Mouse (Mus musculus): ENCODE measurements around the gene Slc44a1.

DNA sequence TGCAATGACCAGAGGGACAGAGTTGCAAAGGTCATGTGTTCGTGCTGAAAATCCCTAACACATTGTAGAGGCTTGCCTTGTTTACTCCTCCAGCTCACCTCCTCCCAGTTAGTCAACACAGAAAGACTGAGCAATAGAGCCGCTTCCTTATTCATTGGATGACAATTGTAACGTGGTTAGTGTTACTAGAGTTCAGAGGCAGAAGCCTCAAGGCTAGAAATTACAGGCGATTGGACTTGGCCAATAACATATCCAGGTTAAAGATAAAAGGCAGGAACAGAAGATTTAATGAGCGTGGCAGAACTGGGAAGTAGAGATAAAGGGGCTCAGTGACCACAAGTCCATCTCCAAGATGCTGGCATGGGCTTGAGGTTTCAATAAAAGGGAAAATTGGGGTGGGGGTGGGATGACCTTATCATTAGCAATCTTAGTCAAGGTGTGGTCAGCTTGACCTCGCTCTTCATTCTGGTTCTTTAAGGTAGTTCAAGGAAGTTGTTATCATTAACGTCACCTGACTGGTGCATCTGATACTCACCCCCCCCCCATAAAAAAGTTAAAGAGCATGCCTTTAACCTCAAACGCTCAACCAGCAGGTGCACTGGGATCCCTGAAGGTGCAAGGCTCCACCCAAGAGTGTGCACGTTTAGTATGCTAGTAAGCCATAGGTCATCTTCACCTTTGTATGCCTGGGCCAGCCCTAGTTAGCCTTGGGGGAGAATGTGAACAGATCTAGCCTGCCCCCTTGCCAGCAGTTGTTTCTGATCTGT lies 26.0 kb upstream of the Slc44a1 start:
- TF ChIP-seq CTCF (IDR thresholded peaks at IDR 0.05; ENCODE audit: insufficient read depth, low read depth, low read length) (no peak), POLR2A (IDR thresholded peaks at IDR 0.05; ENCODE audit: insufficient read depth, low read depth, low read length) (no peak)
